Mouse (Mus musculus): ENCODE results near the gene Pex5l. TPM values are rescaled to one million over a fixed set of nuclear protein-coding genes. Genes with fewer than 3 reads are reported as not detected.

Gene Pex5l
- total RNA-seq, 2 experiments from 2014 or later: 0.27 to 0.36 TPM

GRCm38 (mm10) chr3:33068146-33068545, 74.9 kb downstream of the Pex5l start:
- intact Hi-C loops (cut with DNase I): no loop called here
- no peak for DNase-seq

- no peak for DNase-seq
- intact Hi-C loops (cut with DNase I): no loop called here
These were observed 79.5 kb downstream of the Pex5l start for GRCm38 (mm10) chr3:33063590-33063989.

GRCm38 (mm10) chr3:33061428-33061827, 81.6 kb downstream of the Pex5l start:
- intact Hi-C loops (cut with DNase I): no loop called here
- no peak for DNase-seq

- no peak for DNase-seq
- intact Hi-C loops (cut with DNase I): no loop called here
These were observed 82.0 kb downstream of the Pex5l start for GRCm38 (mm10) chr3:33061016-33061415.

- intact Hi-C loops (cut with DNase I): no loop called here
- no peak for DNase-seq
These were observed 82.6 kb downstream of the Pex5l start for GRCm38 (mm10) chr3:33060343-33060937.

GRCm38 (mm10) chr3:33048304-33048703, 94.7 kb downstream of the Pex5l start:
- intact Hi-C loops (cut with DNase I): no loop called here
- no peak for DNase-seq

GRCm38 (mm10) chr3:33044799-33045106, 98.3 kb downstream of the Pex5l start:
- intact Hi-C loops (cut with DNase I): no loop called here
- no peak for DNase-seq

GRCm38 (mm10) chr3:33043896-33044798, 98.9 kb downstream of the Pex5l start:
- intact Hi-C loops (cut with DNase I): no loop called here
- no peak for DNase-seq

GRCm38 (mm10) chr3:33024566-33024965, 118.5 kb downstream of the Pex5l start:
- intact Hi-C loops (cut with DNase I): no loop called here
- DNase-seq: no peak

GRCm38 (mm10) chr3:33003901-33004300, 139.1 kb downstream of the Pex5l start:
- intact Hi-C loops (cut with DNase I): no loop called here
- DNase-seq: no peak

- intact Hi-C loops (cut with DNase I): no loop called here
These were observed 141.3 kb downstream of the Pex5l start for GRCm38 (mm10) chr3:33001769-33002168.

GRCm38 (mm10) chr3:33000383-33001015, 142.5 kb downstream of the Pex5l start:
- no peak for DNase-seq
- intact Hi-C loops (cut with DNase I): no loop called here

More at GRCm38 (mm10) chr3:33001769-33002168, 141.3 kb downstream of the Pex5l start:
- DNase-seq: no peak

GRCm38 (mm10) chr3:32991713-32992575, 151.1 kb downstream of the Pex5l start:
- no peak for DNase-seq
- intact Hi-C loops (cut with DNase I): no loop called here

GRCm38 (mm10) chr3:32987806-32988205, 155.2 kb downstream of the Pex5l start:
- intact Hi-C loops (cut with DNase I): no loop called here
- DNase-seq: no peak

- intact Hi-C loops (cut with DNase I): no loop called here
- no peak for DNase-seq
These were observed 157.9 kb downstream of the Pex5l start for GRCm38 (mm10) chr3:32985141-32985540.

GRCm38 (mm10) chr3:32979981-32980380, 163.1 kb downstream of the Pex5l start:
- intact Hi-C loops (cut with DNase I): no loop called here
- DNase-seq: no peak

- intact Hi-C loops (cut with DNase I): no loop called here
- no peak for DNase-seq
These were observed 163.8 kb downstream of the Pex5l start for GRCm38 (mm10) chr3:32979238-32979637.

GRCm38 (mm10) chr3:32970257-32970656, 172.8 kb downstream of the Pex5l start:
- intact Hi-C loops (cut with DNase I): no loop called here
- DNase-seq: no peak

- intact Hi-C loops (cut with DNase I): no loop called here
- no peak for DNase-seq
These were observed 174.2 kb downstream of the Pex5l start for GRCm38 (mm10) chr3:32968671-32969425.

GRCm38 (mm10) chr3:32965528-32965927, 177.5 kb downstream of the Pex5l start:
- DNase-seq: no peak
- intact Hi-C loops (cut with DNase I): no loop called here
